Mouse (Mus musculus): ENCODE results near the gene Cdyl2.

DNA sequence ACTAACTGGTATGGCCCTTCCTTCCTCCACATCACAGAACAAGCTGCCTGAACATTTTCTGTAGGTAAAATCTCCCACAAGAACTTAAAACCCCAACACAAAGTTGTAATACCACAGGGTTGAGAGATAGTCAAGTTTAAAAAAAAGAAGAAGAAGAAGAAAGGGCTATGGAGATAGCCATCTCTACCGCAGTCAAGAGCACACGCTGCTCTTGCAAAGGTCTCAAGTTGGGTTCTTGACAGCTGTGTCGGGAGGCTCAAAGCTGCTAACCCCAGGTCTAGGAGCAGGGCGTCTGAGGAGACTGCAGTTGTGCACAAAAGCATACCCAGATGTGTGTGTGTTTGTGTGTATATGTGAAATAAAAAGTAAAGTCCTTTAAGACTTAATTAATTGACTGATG, 142.2 kb downstream of the Cdyl2 start:
- no peak for TF ChIP-seq POLR2A (IDR thresholded peaks at IDR 0.05; ENCODE audit: extremely low read depth, insufficient read depth, low read length)
- no peak for TF ChIP-seq CTCF (IDR thresholded peaks at IDR 0.05; ENCODE audit: extremely low read depth, insufficient read depth, low read length)

Data from cortical plate, adult 2 months (tissue).